Mouse (Mus musculus): ENCODE results near the gene Cnot1. TPM values are rescaled to one million over a fixed set of nuclear protein-coding genes. Genes with fewer than 3 reads are reported as not detected.

Cnot1 gene
- total and polyA plus RNA-seq, 3 experiments: 119 to 3,440 (median 259) TPM

- Histone ChIP-seq H3K9ac (ENCODE audit: control insufficient read depth, low read depth, low read length, poor library complexity, severe bottlenecking) (no peak overlapping the region), H3K27me3 (ENCODE audit: control insufficient read depth in 1 of 2, insufficient read depth in 2 of 2, low read length in 2 of 2) (peaks cover 6 to 32% of the 10 kb centered on the region in 2 experiments; a peak in 3 of 4 replicates)
- no peak for TF ChIP-seq MAX (IDR thresholded peaks at IDR 0.05; ENCODE audit: low read length)
- TF ChIP-seq CTCF (IDR thresholded peaks at IDR 0.05 in 2 of 3, conservative IDR thresholded peaks at IDR 0.05 in 1 of 3; ENCODE audit: control insufficient read depth in 1 of 3, insufficient read depth in 1 of 3, low read depth in 2 of 3, low read length in 3 of 3, poor library complexity in 1 of 3, severe bottlenecking in 1 of 3): no peak
- no peak for TF ChIP-seq USF2 (IDR thresholded peaks at IDR 0.05; ENCODE audit: borderline replicate concordance in 1 of 2, insufficient read depth in 1 of 2, low read depth in 1 of 2, low read length in 2 of 2)
- TF ChIP-seq POLR2A (IDR thresholded peaks at IDR 0.05; ENCODE audit: control insufficient read depth in 1 of 2, insufficient read depth in 1 of 2, low read depth in 1 of 2, low read length in 2 of 2, poor library complexity in 1 of 2): no peak
- TF ChIP-seq RCOR1 (IDR thresholded peaks at IDR 0.05; ENCODE audit: low read depth, low read length): no peak
- TF ChIP-seq ETS1 (IDR thresholded peaks at IDR 0.05; ENCODE audit: low read depth, low read length): no peak
- no peak for TF ChIP-seq BHLHE40 (IDR thresholded peaks at IDR 0.05; ENCODE audit: borderline replicate concordance, low read depth, low read length)
- TF ChIP-seq GATA1 (IDR thresholded peaks at IDR 0.05; ENCODE audit: low read depth, low read length): no peak
- TF ChIP-seq EP300 (IDR thresholded peaks at IDR 0.05; ENCODE audit: low read depth in 1 of 2, low read length in 2 of 2): no peak
- no peak for TF ChIP-seq ZNF384 (IDR thresholded peaks at IDR 0.05; ENCODE audit: low read depth, low read length)
- no peak for TF ChIP-seq MXI1 (IDR thresholded peaks at IDR 0.05; ENCODE audit: low read depth, low read length)
- no peak for TF ChIP-seq JUND (IDR thresholded peaks at IDR 0.05; ENCODE audit: low read depth, low read length)
- no peak for TF ChIP-seq MYC (IDR thresholded peaks at IDR 0.05; ENCODE audit: low read depth, low read length)
- TF ChIP-seq SIN3A (IDR thresholded peaks at IDR 0.05; ENCODE audit: low read length): no peak
- no peak for TF ChIP-seq ZKSCAN1 (IDR thresholded peaks at IDR 0.05; ENCODE audit: low read depth, low read length)
- TF ChIP-seq TAL1 (IDR thresholded peaks at IDR 0.05; ENCODE audit: low read length): no peak
- no peak for TF ChIP-seq NELFE (IDR thresholded peaks at IDR 0.05; ENCODE audit: low read depth, low read length)
- TF ChIP-seq ZMIZ1 (IDR thresholded peaks at IDR 0.05; ENCODE audit: low read depth, low read length): no peak
- no peak for TF ChIP-seq CHD2 (IDR thresholded peaks at IDR 0.05; ENCODE audit: low read length)
- TF ChIP-seq ELF1 (IDR thresholded peaks at IDR 0.05; ENCODE audit: low read depth, low read length): no peak
Observed at GRCm38 (mm10) chr8:95677591-95678023, 129.7 kb downstream of the Cnot1 start.

GRCm38 (mm10) chr8:95676631-95677030, 130.6 kb downstream of the Cnot1 start, which contains the start of gene Ndrg4:
Gene Ndrg4 (plus strand): TSS chr8:95676980.
- no peak for DNase-seq (ENCODE audit: low read depth, low spot score)
- Histone ChIP-seq H3K9ac (ENCODE audit: control insufficient read depth, low read depth, low read length, poor library complexity, severe bottlenecking) (no peak within 1 kb of the TSS), H3K27ac (ENCODE audit: control insufficient read depth, low read depth, low read length) (no peak within 1 kb of the TSS), H3K27me3 (ENCODE audit: control insufficient read depth in 1 of 2, insufficient read depth in 2 of 2, low read length in 2 of 2) (peaks cover 6 to 29% of the 10 kb centered on the region in 2 experiments; a peak in 3 of 4 replicates), H3K9me3 (replicated peaks; ENCODE audit: insufficient read depth, low read length) (no peaks in the 10 kb centered on the region), H3K4me3 (ENCODE audit: control insufficient read depth in 1 of 2, insufficient read depth in 1 of 2, low read depth in 2 of 2, low read length in 2 of 2) (peak within 1 kb of the TSS; percentile 7 to 11; a peak in 2 of 4 replicates), H3K79me2 (ENCODE audit: control insufficient read depth, insufficient read depth, low read length, poor library complexity) (no peaks in the 10 kb centered on the region), H3K36me3 (ENCODE audit: control insufficient read depth in 1 of 2, insufficient read depth in 2 of 2, low read length in 2 of 2) (no peaks in the 10 kb centered on the region), H3K4me1 (ENCODE audit: control insufficient read depth in 1 of 2, insufficient read depth in 2 of 2, low read length in 2 of 2) (peaks cover 0 to 7% of the 10 kb centered on the region in 2 experiments; a peak in 1 of 4 replicates)
- no peak for TF ChIP-seq HCFC1 (IDR thresholded peaks at IDR 0.05; ENCODE audit: low read depth, low read length)
- TF ChIP-seq MYC (IDR thresholded peaks at IDR 0.05; ENCODE audit: low read depth, low read length): no peak
- no peak for TF ChIP-seq POLR2AphosphoS2 (IDR thresholded peaks at IDR 0.05; ENCODE audit: low read length)
- no peak for TF ChIP-seq POLR2AphosphoS5 (IDR thresholded peaks at IDR 0.05; ENCODE audit: borderline replicate concordance, low read depth, low read length)
- no peak for TF ChIP-seq MYB (IDR thresholded peaks at IDR 0.05; ENCODE audit: low read depth, low read length)
- TF ChIP-seq SMC3 (IDR thresholded peaks at IDR 0.05; ENCODE audit: low read depth, low read length): no peak
- TF ChIP-seq USF1 (IDR thresholded peaks at IDR 0.05; ENCODE audit: low read depth, low read length): no peak
- no peak for TF ChIP-seq EP300 (IDR thresholded peaks at IDR 0.05; ENCODE audit: low read depth in 1 of 2, low read length in 2 of 2)
- no peak for TF ChIP-seq KAT2A (conservative IDR thresholded peaks at IDR 0.05; ENCODE audit: low read depth, low read length)

More at GRCm38 (mm10) chr8:95677591-95678023, 129.7 kb downstream of the Cnot1 start:
- Histone ChIP-seq H3K79me2 (ENCODE audit: control insufficient read depth, insufficient read depth, low read length, poor library complexity) (no peaks in the 10 kb centered on the region), H3K9me3 (replicated peaks; ENCODE audit: insufficient read depth, low read length) (no peaks in the 10 kb centered on the region), H3K27ac (ENCODE audit: control insufficient read depth, low read depth, low read length) (no peak overlapping the region), H3K4me3 (ENCODE audit: control insufficient read depth in 1 of 2, insufficient read depth in 1 of 2, low read depth in 2 of 2, low read length in 2 of 2) (peak overlapping the region; percentile 7 to 11; a peak in 2 of 4 replicates), H3K4me1 (ENCODE audit: control insufficient read depth in 1 of 2, insufficient read depth in 2 of 2, low read length in 2 of 2) (peaks cover 0 to 7% of the 10 kb centered on the region in 2 experiments; a peak in 1 of 4 replicates), H3K36me3 (ENCODE audit: control insufficient read depth in 1 of 2, insufficient read depth in 2 of 2, low read length in 2 of 2) (no peaks in the 10 kb centered on the region)
- DNase-seq (ENCODE audit: low read depth, low spot score): no peak
